Mouse (Mus musculus): ENCODE results near the gene Prss27. TPM values are rescaled to one million over a fixed set of nuclear protein-coding genes. Genes with fewer than 3 reads are reported as not detected.

Gene Prss27
- polyA plus RNA-seq, 1 experiment from 2014 or later = not detected

DNA sequence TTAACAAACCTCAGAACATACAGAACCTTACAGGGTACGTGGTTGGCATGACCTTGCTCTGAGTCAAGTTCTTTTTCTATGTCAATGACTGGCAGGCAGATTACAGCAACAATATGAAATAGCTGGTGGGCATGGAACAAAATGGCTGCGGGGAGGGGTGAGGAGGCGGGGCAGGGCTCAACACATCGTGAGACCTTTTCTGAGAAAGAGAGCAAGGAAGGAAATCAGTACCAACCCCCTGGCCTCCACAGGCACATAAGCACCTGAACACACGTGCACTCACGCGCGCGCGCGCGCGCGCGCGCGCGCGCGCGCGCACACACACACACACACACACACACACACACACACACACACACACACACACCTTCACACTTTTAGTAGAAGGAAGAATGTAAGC is 7.4 kb upstream of the Prss27 start:
- Histone ChIP-seq H3K27ac (no peak overlapping the region), H3K4me1 (replicated peaks) (no peaks in the 10 kb centered on the region), H3K4me3 (replicated peaks) (no peak overlapping the region), H3K4me2 (no peak overlapping the region), H3K36me3 (no peaks in the 10 kb centered on the region), H3K27me3 (no peaks in the 10 kb centered on the region), H3K9me3 (no peaks in the 10 kb centered on the region), H3K9ac (replicated peaks) (no peak overlapping the region)
- 65% methylated on average over 21 of the region's 22 CpGs for WGBS
- no peak for ATAC-seq (ENCODE audit: insufficient number of reproducible peaks, insufficient read depth, low FRiP score, low TSS enrichment, low read depth)

DNA sequence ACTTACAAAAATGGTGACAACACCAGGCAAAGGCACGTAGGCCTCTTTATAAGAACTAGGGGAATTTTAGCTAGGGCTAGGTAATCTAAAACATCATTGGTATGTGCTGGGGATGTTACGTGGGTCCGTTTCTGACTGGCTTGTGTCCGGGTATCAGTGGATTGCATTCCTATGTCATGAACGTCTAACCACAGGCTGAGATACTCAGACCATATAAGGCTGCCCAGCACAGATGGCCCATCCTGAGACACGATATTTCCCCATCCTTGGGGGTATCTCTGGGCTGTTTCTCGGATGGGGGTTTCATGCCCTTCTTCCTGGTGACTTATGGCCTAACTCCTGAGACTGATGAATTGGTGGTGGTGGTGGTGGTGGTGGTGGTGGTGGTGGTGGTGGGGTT is 2.9 kb upstream of the Prss27 start:
- Histone ChIP-seq H3K36me3 (no peaks in the 10 kb centered on the region), H3K4me1 (replicated peaks) (no peaks in the 10 kb centered on the region), H3K27ac (no peak overlapping the region), H3K9ac (replicated peaks) (no peak overlapping the region), H3K4me2 (no peak overlapping the region), H3K4me3 (replicated peaks) (no peak overlapping the region), H3K27me3 (no peaks in the 10 kb centered on the region), H3K9me3 (0 out of 2 replicates have a peak, but pooled peaks cover 2% of the 10 kb centered on the region)
- no peak for ATAC-seq (ENCODE audit: insufficient number of reproducible peaks, insufficient read depth, low FRiP score, low TSS enrichment, low read depth)
- 76% methylated on average over 7 of the region's 7 CpGs for WGBS

DNA sequence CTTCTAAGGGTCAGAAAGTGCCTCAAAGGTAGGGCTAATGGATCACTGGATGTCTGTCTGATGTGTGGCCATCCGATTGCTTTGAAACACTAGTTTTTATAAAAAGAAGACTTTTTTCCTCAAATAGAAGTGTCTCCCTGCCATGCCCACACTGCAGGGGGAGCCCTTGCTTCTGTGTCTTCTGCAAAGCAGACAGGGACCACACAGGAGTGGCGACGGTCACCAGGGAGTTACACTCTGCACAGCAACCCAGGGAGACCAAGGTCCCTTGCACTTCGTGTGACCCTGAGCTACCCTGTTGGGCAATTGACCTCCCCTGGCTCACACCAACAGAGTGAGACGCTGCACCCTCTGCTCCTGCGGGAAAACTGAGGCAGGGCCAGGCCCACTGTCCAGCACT is 990 bp upstream of the Prss27 start:
- Histone ChIP-seq H3K4me1 (replicated peaks) (no peaks in the 10 kb centered on the region), H3K4me2 (no peak overlapping the region), H3K9ac (replicated peaks) (no peak overlapping the region), H3K4me3 (replicated peaks) (no peak overlapping the region), H3K36me3 (no peaks in the 10 kb centered on the region), H3K9me3 (0 out of 2 replicates have a peak, but pooled peaks cover 3% of the 10 kb centered on the region), H3K27ac (no peak overlapping the region), H3K27me3 (no peaks in the 10 kb centered on the region)
- 72% methylated on average over 6 of the region's 6 CpGs for WGBS
- no peak for ATAC-seq (ENCODE audit: insufficient number of reproducible peaks, insufficient read depth, low FRiP score, low TSS enrichment, low read depth)

DNA sequence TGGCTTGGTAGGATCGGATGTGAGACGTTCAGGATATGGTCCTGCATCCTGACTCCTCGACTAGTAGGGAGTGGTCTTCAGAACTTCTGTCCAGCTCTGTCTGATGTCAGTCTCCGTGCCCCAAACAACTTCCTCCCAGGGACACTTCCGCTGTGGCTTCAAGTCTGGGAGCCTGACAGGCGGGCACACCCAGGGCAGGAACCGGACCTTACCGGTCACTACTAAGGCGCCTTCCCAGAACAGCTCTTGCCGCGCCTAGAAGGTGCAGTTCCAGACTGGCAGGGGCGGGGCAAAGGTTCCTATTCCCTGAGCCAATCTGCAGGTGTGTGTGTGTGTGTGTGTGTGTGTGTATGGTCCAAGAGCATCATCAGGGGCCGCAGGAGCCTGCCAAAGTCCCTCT is 584 bp upstream of the Prss27 start:
- Histone ChIP-seq H3K4me1 (replicated peaks) (no peaks in the 10 kb centered on the region), H3K4me3 (replicated peaks) (no peak overlapping the region), H3K9ac (replicated peaks) (no peak overlapping the region), H3K4me2 (no peak overlapping the region), H3K27ac (no peak overlapping the region), H3K9me3 (0 out of 2 replicates have a peak, but pooled peaks cover 3% of the 10 kb centered on the region), H3K36me3 (no peaks in the 10 kb centered on the region), H3K27me3 (no peaks in the 10 kb centered on the region)
- ATAC-seq (ENCODE audit: insufficient number of reproducible peaks, insufficient read depth, low FRiP score, low TSS enrichment, low read depth) = no peak
- 82% methylated on average over 13 of the region's 13 CpGs for WGBS

DNA sequence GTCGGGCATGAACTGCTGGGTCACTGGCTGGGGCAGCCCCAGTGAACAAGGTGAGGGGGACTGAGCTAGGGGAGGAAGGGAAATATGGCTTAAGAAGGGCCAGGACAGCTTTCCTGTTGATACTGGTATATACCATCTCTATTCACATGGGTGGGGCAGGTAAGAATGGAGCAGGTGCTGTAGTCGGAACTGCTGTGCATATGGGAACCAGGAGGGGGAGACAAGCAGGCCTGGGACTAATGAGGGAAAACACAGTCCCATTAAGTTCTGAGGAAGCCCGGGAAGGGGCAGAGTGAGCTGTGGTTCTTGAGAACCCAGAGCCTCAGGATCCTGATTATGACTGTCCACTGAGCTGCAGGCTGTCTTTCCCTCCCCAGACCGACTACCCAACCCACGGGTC is 6.5 kb downstream of the Prss27 start:
- no peak overlapping the region for H3K4me2 ChIP-seq
- no peaks in the 10 kb centered on the region for H3K4me1 ChIP-seq (replicated peaks)
- 60% methylated on average over 5 of the region's 5 CpGs for WGBS
- H3K4me3 ChIP-seq (replicated peaks) = no peak overlapping the region
- H3K9me3 ChIP-seq = 0 out of 2 replicates have a peak, but pooled peaks cover 3% of the 10 kb centered on the region
- ATAC-seq (ENCODE audit: insufficient number of reproducible peaks, insufficient read depth, low FRiP score, low TSS enrichment, low read depth) = no peak
- H3K27ac ChIP-seq = no peak overlapping the region
- peaks cover 33% of the 10 kb centered on the region for H3K36me3 ChIP-seq
- no peaks in the 10 kb centered on the region for H3K27me3 ChIP-seq
- no peak overlapping the region for H3K9ac ChIP-seq (replicated peaks)

DNA sequence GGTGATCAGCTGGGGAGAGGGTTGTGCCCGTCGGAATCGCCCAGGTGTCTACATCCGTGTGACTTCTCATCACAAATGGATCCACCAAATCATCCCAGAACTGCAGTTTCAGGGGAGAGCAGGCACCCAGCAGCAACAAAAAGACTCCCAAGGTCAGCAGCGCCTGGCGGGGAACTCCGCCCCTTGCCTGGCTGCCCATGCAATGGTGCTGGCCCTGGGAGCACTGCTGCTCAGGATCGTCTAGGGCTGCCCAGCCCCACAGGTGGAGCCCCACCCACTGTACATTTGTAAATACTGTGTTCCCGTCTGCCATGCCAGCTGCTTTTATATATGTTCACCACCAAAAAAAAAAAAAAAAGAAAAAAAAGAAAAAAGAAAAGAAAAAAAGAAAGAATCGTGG is 7.7 kb downstream of the Prss27 start:
- peaks cover 44% of the 10 kb centered on the region for H3K36me3 ChIP-seq
- H3K9ac ChIP-seq (replicated peaks) = no peak overlapping the region
- no peak overlapping the region for H3K4me3 ChIP-seq (replicated peaks)
- H3K27me3 ChIP-seq = no peaks in the 10 kb centered on the region
- no peak for ATAC-seq (ENCODE audit: insufficient number of reproducible peaks, insufficient read depth, low FRiP score, low TSS enrichment, low read depth)
- 86% methylated on average over 10 of the region's 10 CpGs for WGBS
- no peaks in the 10 kb centered on the region for H3K4me1 ChIP-seq (replicated peaks)
- no peak overlapping the region for H3K27ac ChIP-seq
- H3K9me3 ChIP-seq = no peaks in the 10 kb centered on the region
- no peak overlapping the region for H3K4me2 ChIP-seq

DNA sequence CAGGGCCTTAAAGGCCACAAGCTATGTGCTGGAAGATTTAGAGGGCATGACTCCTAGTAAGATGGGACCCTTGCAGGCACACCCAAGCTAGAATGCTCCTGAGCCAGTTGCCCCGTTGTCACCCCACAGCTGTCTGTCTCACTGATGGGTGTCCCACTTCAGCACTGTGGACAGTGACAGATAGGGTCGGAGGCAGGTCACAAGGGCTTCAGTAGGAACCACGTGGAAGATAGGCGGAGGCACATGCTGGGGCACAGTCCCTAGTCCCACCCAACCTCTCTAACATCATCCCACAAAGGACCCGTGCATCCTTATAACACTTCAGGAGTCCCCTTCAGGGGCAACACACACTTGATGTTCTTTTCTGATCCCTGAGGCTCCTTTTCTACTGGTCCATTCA is 8.1 kb downstream of the Prss27 start:
- Histone ChIP-seq H3K4me2 (no peak overlapping the region), H3K27me3 (no peaks in the 10 kb centered on the region), H3K27ac (no peak overlapping the region), H3K9me3 (no peaks in the 10 kb centered on the region), H3K9ac (replicated peaks) (no peak overlapping the region), H3K4me1 (replicated peaks) (no peaks in the 10 kb centered on the region), H3K4me3 (replicated peaks) (no peak overlapping the region), H3K36me3 (peaks cover 48% of the 10 kb centered on the region)
- ATAC-seq (ENCODE audit: insufficient number of reproducible peaks, insufficient read depth, low FRiP score, low TSS enrichment, low read depth) = no peak
- 47% methylated on average over 5 of the region's 5 CpGs for WGBS

DNA sequence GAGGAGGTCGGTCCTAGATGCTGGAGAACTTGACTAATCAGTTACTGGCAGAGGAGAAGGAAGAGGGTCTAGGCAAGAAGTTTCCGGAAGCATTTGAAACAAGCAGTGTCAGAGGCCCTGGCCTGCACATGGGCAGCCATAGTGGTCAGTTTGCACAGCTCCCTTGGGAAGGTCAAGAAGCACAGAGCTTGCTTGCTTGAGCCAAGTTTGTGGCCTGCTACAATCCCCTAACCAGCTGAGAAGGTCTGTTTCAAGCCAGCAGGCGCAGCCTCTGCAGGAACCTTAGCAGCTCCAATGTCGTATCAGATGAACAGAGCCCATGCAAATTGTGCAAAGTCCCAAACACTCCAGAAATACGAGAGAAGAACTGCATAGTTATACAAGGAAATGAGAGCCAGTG is 10.1 kb downstream of the Prss27 start:
- Histone ChIP-seq H3K27ac (no peak overlapping the region), H3K36me3 (peaks cover 67% of the 10 kb centered on the region), H3K9ac (replicated peaks) (no peak overlapping the region), H3K4me3 (replicated peaks) (no peak overlapping the region), H3K4me2 (no peak overlapping the region), H3K4me1 (replicated peaks) (no peaks in the 10 kb centered on the region), H3K9me3 (no peaks in the 10 kb centered on the region), H3K27me3 (no peaks in the 10 kb centered on the region)
- 84% methylated on average over 5 of the region's 5 CpGs for WGBS
- no peak for ATAC-seq (ENCODE audit: insufficient number of reproducible peaks, insufficient read depth, low FRiP score, low TSS enrichment, low read depth)

DNA sequence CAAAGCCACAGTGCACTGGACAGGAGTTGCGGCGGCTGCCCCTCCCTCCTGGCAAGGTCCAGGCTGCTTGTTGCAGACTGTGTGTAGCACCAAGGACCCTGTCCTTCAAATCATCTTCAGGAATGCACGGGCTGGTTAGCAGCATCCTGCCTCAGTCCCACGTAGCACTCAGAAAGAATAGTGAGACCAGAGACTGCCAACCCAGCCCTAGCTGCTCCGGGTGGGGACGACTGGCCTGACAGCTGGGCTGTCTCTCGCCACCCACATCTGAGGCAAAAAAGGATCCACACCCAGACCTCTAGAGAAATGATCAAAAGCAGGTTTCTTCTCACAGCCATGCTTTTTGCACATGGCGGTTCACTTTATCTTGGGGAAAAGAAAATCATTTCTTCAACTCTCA is 11.1 kb downstream of the Prss27 start:
- H3K27me3 ChIP-seq = no peaks in the 10 kb centered on the region
- H3K36me3 ChIP-seq = peaks cover 77% of the 10 kb centered on the region
- no peak overlapping the region for H3K9ac ChIP-seq (replicated peaks)
- H3K27ac ChIP-seq = no peak overlapping the region
- H3K4me1 ChIP-seq (replicated peaks) = no peaks in the 10 kb centered on the region
- no peaks in the 10 kb centered on the region for H3K9me3 ChIP-seq
- ATAC-seq (ENCODE audit: insufficient number of reproducible peaks, insufficient read depth, low FRiP score, low TSS enrichment, low read depth) = no peak
- H3K4me2 ChIP-seq = no peak overlapping the region
- H3K4me3 ChIP-seq (replicated peaks) = no peak overlapping the region
- 94% methylated on average over 8 of the region's 8 CpGs for WGBS

DNA sequence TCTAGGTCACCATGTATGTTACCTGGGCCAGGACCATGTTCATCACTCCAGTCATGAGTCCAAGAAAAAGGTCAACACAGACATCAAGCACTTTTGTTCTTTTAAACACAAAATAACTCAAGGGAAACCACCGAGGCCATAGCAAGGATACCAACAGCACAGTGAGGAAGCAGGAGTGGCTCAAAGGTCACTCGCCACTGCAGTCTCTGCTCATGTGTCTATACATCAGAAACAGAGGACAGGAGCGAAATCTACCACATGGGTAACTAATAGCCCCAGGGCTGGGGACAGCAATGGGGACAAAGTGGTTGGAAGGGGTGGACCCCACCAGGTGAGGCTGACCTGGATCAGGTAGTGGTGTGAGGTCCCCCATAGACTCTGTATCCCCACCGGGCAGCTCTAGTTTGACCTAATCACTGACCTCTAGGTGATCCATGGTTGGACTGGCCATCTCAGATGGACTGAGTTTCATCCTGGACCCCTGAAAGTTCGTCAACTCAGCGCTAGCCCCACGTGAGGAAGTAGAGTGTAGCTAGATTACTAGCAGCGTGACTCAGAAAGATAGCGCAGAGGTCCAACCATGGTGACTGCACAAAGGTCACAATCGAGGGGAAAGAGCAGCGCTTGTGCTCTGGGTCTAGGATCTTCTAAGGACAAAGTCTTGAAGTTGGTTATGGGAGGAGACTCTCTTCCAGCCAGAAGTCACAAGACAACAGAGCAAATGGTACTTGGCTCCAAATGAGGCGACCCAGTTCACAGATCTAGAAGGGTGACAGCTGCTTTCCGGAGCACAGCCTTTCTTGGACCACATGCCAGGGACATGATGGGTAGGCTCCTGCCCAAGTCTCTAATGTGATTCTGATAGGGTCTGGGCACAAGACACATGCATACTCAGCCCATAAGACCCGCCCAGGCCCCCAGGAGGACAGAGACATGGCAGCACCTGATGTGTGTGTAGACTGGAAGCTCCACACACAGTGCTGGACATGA is 19.0 kb downstream of the Prss27 start:
- Histone ChIP-seq H3K27me3 (no peaks in the 10 kb centered on the region), H3K36me3 (peaks cover 94% of the 10 kb centered on the region), H3K4me2 (no peak overlapping the region), H3K4me3 (replicated peaks) (no peak overlapping the region), H3K9me3 (no peaks in the 10 kb centered on the region), H3K9ac (replicated peaks) (no peak overlapping the region), H3K4me1 (replicated peaks) (no peaks in the 10 kb centered on the region), H3K27ac (no peak overlapping the region)
- ATAC-seq (ENCODE audit: insufficient number of reproducible peaks, insufficient read depth, low FRiP score, low TSS enrichment, low read depth) = no peak
- WGBS = 93% methylated on average over 14 of the region's 14 CpGs

DNA sequence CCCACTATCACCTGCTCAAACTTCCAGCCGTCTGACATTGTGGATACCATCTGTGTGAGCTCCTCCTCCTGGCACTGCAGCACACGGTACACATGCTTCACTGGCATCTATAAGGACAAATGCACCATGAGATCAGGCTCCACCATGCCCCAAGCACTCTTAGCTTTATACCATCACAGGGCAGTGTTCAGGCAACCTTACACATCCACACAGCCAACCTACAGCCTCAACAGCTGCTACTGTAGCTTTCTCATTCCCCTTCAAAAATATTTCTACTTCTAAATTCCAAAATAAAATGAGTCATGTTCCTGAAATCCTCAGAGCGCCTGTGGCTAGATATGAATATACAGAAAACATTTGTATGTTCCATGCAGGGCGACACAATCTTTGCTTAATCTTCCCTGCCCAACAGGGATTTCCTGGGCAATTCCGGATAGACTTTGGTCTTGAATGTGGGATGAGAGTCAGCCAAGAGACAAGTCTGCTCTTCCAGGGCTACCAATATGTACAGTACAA is 19.8 kb downstream of the Prss27 start:
- Histone ChIP-seq H3K9ac (replicated peaks) (no peak overlapping the region), H3K36me3 (peaks cover 94% of the 10 kb centered on the region), H3K27me3 (no peaks in the 10 kb centered on the region), H3K27ac (no peak overlapping the region), H3K4me3 (replicated peaks) (no peak overlapping the region), H3K4me1 (replicated peaks) (no peaks in the 10 kb centered on the region), H3K4me2 (no peak overlapping the region), H3K9me3 (no peaks in the 10 kb centered on the region)
- WGBS = 93% methylated on average over 5 of the region's 5 CpGs
- no peak for ATAC-seq (ENCODE audit: insufficient number of reproducible peaks, insufficient read depth, low FRiP score, low TSS enrichment, low read depth)
